In the genomic region with DNA sequence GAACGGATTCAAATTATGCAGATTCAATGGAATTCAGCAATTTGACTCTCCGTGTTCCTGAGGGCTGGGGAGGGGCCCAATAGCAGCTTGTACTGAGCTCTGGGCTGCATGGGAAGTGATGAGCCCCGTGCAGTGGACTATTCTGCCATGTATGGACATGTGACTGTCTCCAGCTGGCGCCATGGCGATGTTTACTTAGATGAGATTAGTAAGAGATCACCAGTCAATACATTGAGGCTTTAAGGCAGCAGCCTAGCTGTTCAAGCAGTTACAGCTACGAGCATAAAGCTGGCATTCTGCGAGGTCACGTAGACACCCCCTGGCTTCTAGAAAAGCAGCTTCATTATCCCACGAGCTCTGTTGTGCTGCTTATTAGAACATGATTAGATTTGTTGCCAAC, we compare ENCODE assay signal across 14 mouse cellular contexts.
DNase-seq lines count a peak whose midpoint lies in the region; ATAC-seq lines count a peak whose summit lies in the region.
"Had no signal": no experiment of that assay in that cellular context is flagged by ENCODE, and none has a peak within 500 bp of the region (broad histone marks: within the 10 kb centered on the region; RNA-seq: fewer than 3 reads in every experiment).

No protein-coding gene starts in this region.

- H3K9ac ChIP-seq in hindbrain, embryonic 15.5 days = no peak overlapping the region
- H3K9ac ChIP-seq in hindbrain, embryonic 12.5 days = no peak overlapping the region
- no peak overlapping the region for H3K9ac ChIP-seq in forebrain, embryonic 15.5 days (replicated peaks)
- no peak overlapping the region for H3K9ac ChIP-seq in midbrain, embryonic 12.5 days (replicated peaks)
- no peak overlapping the region for H3K9ac ChIP-seq in stomach, embryonic 15.5 days
- H3K9ac ChIP-seq in heart, embryonic 11.5 days (ENCODE audit: low read depth, low read length) = no peak overlapping the region
- H3K9ac ChIP-seq: heart, embryonic 13.5 days; limb, embryonic 15.5 days; lung, embryonic 15.5 days; neural tube, embryonic 12.5 days had no signal

- peaks cover 2% of the 10 kb centered on the region; the same call in 1 of the 2 replicates for H3K9me3 ChIP-seq in hindbrain, embryonic 15.5 days
- H3K9me3 ChIP-seq in hindbrain, embryonic 12.5 days (replicated peaks) = 0 out of 2 replicates have a peak, but pooled peaks cover 8% of the 10 kb centered on the region
- H3K9me3 ChIP-seq in forebrain, embryonic 15.5 days = no peaks in the 10 kb centered on the region
- H3K9me3 ChIP-seq in midbrain, embryonic 12.5 days = 0 out of 2 replicates have a peak, but pooled peaks cover 4% of the 10 kb centered on the region
- H3K9me3 ChIP-seq in stomach, embryonic 15.5 days = no peaks in the 10 kb centered on the region
- H3K9me3 ChIP-seq in heart, embryonic 11.5 days (replicated peaks; ENCODE audit: control insufficient read depth, low read length) = no peaks in the 10 kb centered on the region
- H3K9me3 ChIP-seq: limb, embryonic 15.5 days; lung, embryonic 15.5 days had no signal

- 0 out of 2 replicates have a peak, but pooled peaks cover 3% of the 10 kb centered on the region for H3K4me1 ChIP-seq in hindbrain, embryonic 15.5 days (replicated peaks)
- no peaks in the 10 kb centered on the region for H3K4me1 ChIP-seq in hindbrain, embryonic 12.5 days
- H3K4me1 ChIP-seq in forebrain, embryonic 15.5 days = peaks cover 8% of the 10 kb centered on the region; the same call in 1 of the 2 replicates
- no peaks in the 10 kb centered on the region for H3K4me1 ChIP-seq in midbrain, embryonic 12.5 days
- H3K4me1 ChIP-seq in stomach, embryonic 15.5 days = no peaks in the 10 kb centered on the region
- peaks cover 8% of the 10 kb centered on the region for H3K4me1 ChIP-seq in heart, embryonic 11.5 days (ENCODE audit: control insufficient read depth, insufficient read depth, low read length)
- H3K4me1 ChIP-seq: limb, embryonic 15.5 days; lung, embryonic 15.5 days; neural tube, embryonic 12.5 days had no signal

- peaks cover 4% of the 10 kb centered on the region; the same call in 1 of the 2 replicates for H3K36me3 ChIP-seq in hindbrain, embryonic 15.5 days
- H3K36me3 ChIP-seq in hindbrain, embryonic 12.5 days = no peaks in the 10 kb centered on the region
- H3K36me3 ChIP-seq in forebrain, embryonic 15.5 days = no peaks in the 10 kb centered on the region
- H3K36me3 ChIP-seq in midbrain, embryonic 12.5 days = no peaks in the 10 kb centered on the region
- no peaks in the 10 kb centered on the region for H3K36me3 ChIP-seq in stomach, embryonic 15.5 days
- H3K36me3 ChIP-seq in heart, embryonic 11.5 days (ENCODE audit: control insufficient read depth, insufficient read depth, low read length) = no peaks in the 10 kb centered on the region
- H3K36me3 ChIP-seq: limb, embryonic 15.5 days; lung, embryonic 15.5 days; neural tube, embryonic 12.5 days had no signal

- H3K4me3 ChIP-seq in hindbrain, embryonic 15.5 days = no peak overlapping the region
- H3K4me3 ChIP-seq in hindbrain, embryonic 12.5 days = no peak overlapping the region
- no peak overlapping the region for H3K4me3 ChIP-seq in forebrain, embryonic 15.5 days
- no peak overlapping the region for H3K4me3 ChIP-seq in midbrain, embryonic 12.5 days
- no peak overlapping the region for H3K4me3 ChIP-seq in stomach, embryonic 15.5 days (replicated peaks)
- no peak overlapping the region for H3K4me3 ChIP-seq in heart, embryonic 11.5 days (ENCODE audit: low read depth, low read length)
- H3K4me3 ChIP-seq: heart, embryonic 13.5 days; limb, embryonic 15.5 days; lung, embryonic 15.5 days; neural tube, embryonic 12.5 days had no signal

- no peak for DNase-seq in right cerebral cortex, postnatal 25 days
- DNase-seq: cerebellum, adult 18-20 months; gastrocnemius, postnatal 14 days had no signal

- WGBS in hindbrain, embryonic 15.5 days = 43% methylated on average over 9 of the region's 9 CpGs
- 67% methylated on average over 9 of the region's 9 CpGs for WGBS in hindbrain, embryonic 12.5 days
- WGBS in forebrain, embryonic 15.5 days = 45% methylated on average over 9 of the region's 9 CpGs
- 47% methylated on average over 9 of the region's 9 CpGs for WGBS in midbrain, embryonic 12.5 days
- WGBS in stomach, embryonic 15.5 days = 38% methylated on average over 9 of the region's 9 CpGs
- WGBS in heart, embryonic 11.5 days (ENCODE audit: insufficient replicate concordance) = 55% methylated on average over 9 of the region's 9 CpGs

- H3K27me3 ChIP-seq in hindbrain, embryonic 15.5 days = no peaks in the 10 kb centered on the region
- H3K27me3 ChIP-seq in hindbrain, embryonic 12.5 days = no peaks in the 10 kb centered on the region
- no peaks in the 10 kb centered on the region for H3K27me3 ChIP-seq in forebrain, embryonic 15.5 days
- H3K27me3 ChIP-seq in midbrain, embryonic 12.5 days = no peaks in the 10 kb centered on the region
- no peaks in the 10 kb centered on the region for H3K27me3 ChIP-seq in stomach, embryonic 15.5 days (replicated peaks)
- no peaks in the 10 kb centered on the region for H3K27me3 ChIP-seq in heart, embryonic 11.5 days (ENCODE audit: control insufficient read depth, insufficient read depth, low read length)
- H3K27me3 ChIP-seq: heart, embryonic 13.5 days; limb, embryonic 15.5 days; lung, embryonic 15.5 days; neural tube, embryonic 12.5 days had no signal

- no peak overlapping the region for H3K4me2 ChIP-seq in hindbrain, embryonic 15.5 days
- H3K4me2 ChIP-seq in hindbrain, embryonic 12.5 days (replicated peaks) = no peak overlapping the region
- H3K4me2 ChIP-seq in forebrain, embryonic 15.5 days (replicated peaks) = no peak overlapping the region
- H3K4me2 ChIP-seq in midbrain, embryonic 12.5 days (replicated peaks) = no peak overlapping the region
- H3K4me2 ChIP-seq in stomach, embryonic 15.5 days = no peak overlapping the region
- no peak overlapping the region for H3K4me2 ChIP-seq in heart, embryonic 11.5 days
- H3K4me2 ChIP-seq: limb, embryonic 15.5 days; lung, embryonic 15.5 days; neural tube, embryonic 12.5 days had no signal

- H3K27ac ChIP-seq in hindbrain, embryonic 15.5 days (replicated peaks) = peak overlapping the region; percentile 54; the same call in 1 of the 2 replicates
- H3K27ac ChIP-seq in hindbrain, embryonic 12.5 days = no peak overlapping the region
- no peak overlapping the region for H3K27ac ChIP-seq in forebrain, embryonic 15.5 days (replicated peaks)
- H3K27ac ChIP-seq in midbrain, embryonic 12.5 days (replicated peaks) = no peak overlapping the region
- no peak overlapping the region for H3K27ac ChIP-seq in stomach, embryonic 15.5 days
- no peak overlapping the region for H3K27ac ChIP-seq in heart, embryonic 11.5 days (ENCODE audit: low read depth, low read length)
- H3K27ac ChIP-seq: kidney, postnatal 0 days; limb, embryonic 15.5 days; lung, embryonic 15.5 days; neural tube, embryonic 12.5 days had no signal

- peak; percentile 69 for ATAC-seq in hindbrain, embryonic 15.5 days (ENCODE audit: low FRiP score, low read depth)
- no peak for ATAC-seq in hindbrain, embryonic 12.5 days (ENCODE audit: low FRiP score)
- ATAC-seq in forebrain, embryonic 15.5 days (replicated peaks) = 0 out of 2 replicates have a peak, but pooled peaks have one; percentile 51
- peak; percentile 50; the same call in 1 of the 2 replicates for ATAC-seq in midbrain, embryonic 12.5 days (ENCODE audit: low FRiP score, low read depth)
- peak; percentile 69; the same call in 1 of the 2 replicates for ATAC-seq in stomach, embryonic 15.5 days (ENCODE audit: insufficient read depth, low FRiP score, low read depth)
- ATAC-seq in heart, embryonic 11.5 days (replicated peaks; ENCODE audit: insufficient number of reproducible peaks, low FRiP score, low TSS enrichment) = no peak

Comparison
In these comparisons a context has a peak if more than half of its experiments do, and no peak if none do; other contexts are left out.
1. ATAC-seq: peak in hindbrain, embryonic 15.5 days (single experiment), forebrain, embryonic 15.5 days (single experiment), midbrain, embryonic 12.5 days (single experiment) and stomach, embryonic 15.5 days (single experiment); none in hindbrain, embryonic 12.5 days (single experiment) and heart, embryonic 11.5 days (single experiment).